Mouse (Mus musculus): ENCODE measurements around the gene Lrrc42.

DNA sequence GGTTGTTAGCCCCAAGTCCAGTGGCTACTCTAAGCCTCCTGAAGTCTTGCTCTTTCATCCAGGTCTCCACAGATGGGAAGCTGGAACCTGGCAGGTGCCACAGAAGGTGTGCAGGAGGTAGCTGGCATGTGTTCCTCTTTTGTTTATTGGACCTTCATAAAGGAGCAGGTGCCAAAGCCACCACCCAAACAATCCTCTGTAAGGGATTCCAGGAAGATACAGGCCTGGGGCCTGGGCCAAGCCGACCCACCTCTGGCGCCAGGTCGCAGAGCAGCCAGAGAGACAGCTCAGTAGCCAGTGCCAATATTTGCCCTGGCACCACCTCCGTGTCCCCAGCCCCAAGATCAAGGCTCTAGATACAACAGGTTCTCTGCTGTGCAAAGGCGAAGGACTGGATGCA lies 31.8 kb downstream of the Lrrc42 start:
- no peak for TF ChIP-seq CTCF (IDR thresholded peaks at IDR 0.05; ENCODE audit: control insufficient read depth, insufficient read depth, insufficient replicate concordance, low read depth, low read length)
- no peak for TF ChIP-seq POLR2A (IDR thresholded peaks at IDR 0.05; ENCODE audit: control insufficient read depth, low read depth, low read length)
